Mouse (Mus musculus): ENCODE results near the gene Wnt5b. TPM values are rescaled to one million over a fixed set of nuclear protein-coding genes. Genes with fewer than 3 reads are reported as not detected.
A peak's percentile ranks its signal among the peaks of the same experiment; 100 is the strongest.

Gene Wnt5b
- total RNA-seq, 2 experiments from 2014 or later = not detected

GRCm38 (mm10) chr6:119429311-119429710 lies 114.8 kb downstream of the Wnt5b start:
- no peak for ATAC-seq (replicated peaks; ENCODE audit: low FRiP score, poor library complexity, severe bottlenecking)

DNA sequence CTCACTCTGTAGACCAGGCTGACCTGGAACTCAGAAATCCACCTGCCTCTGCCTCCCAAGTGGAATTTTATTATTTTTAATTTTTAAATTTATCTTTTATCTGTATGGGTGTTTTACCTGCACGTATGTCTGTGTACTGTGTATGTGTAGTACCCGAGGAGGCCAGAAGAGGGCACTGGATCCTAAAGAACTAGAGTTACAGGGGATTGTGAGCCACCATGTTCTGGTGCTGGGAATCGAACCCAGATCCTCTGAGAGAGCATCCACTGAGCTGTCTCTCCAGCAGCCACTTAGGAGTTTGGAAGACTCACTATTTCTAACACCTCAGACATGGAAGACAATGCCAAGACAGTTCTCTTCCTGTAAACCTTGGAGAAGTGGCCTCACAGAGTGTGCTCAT lies 115.5 kb downstream of the Wnt5b start:
- peak; percentile 66; the same call in 1 of the 2 replicates for ATAC-seq (replicated peaks; ENCODE audit: low FRiP score, poor library complexity, severe bottlenecking)

GRCm38 (mm10) chr6:119421001-119421400 lies 123.1 kb downstream of the Wnt5b start:
- ATAC-seq (replicated peaks; ENCODE audit: low FRiP score, poor library complexity, severe bottlenecking) = no peak

- no peak for ATAC-seq (replicated peaks; ENCODE audit: low FRiP score, poor library complexity, severe bottlenecking)
Observed at GRCm38 (mm10) chr6:119420357-119420756, 123.8 kb downstream of the Wnt5b start.

- ATAC-seq (replicated peaks; ENCODE audit: low FRiP score, poor library complexity, severe bottlenecking) = no peak
Observed at GRCm38 (mm10) chr6:119419412-119419811, 124.7 kb downstream of the Wnt5b start.

DNA sequence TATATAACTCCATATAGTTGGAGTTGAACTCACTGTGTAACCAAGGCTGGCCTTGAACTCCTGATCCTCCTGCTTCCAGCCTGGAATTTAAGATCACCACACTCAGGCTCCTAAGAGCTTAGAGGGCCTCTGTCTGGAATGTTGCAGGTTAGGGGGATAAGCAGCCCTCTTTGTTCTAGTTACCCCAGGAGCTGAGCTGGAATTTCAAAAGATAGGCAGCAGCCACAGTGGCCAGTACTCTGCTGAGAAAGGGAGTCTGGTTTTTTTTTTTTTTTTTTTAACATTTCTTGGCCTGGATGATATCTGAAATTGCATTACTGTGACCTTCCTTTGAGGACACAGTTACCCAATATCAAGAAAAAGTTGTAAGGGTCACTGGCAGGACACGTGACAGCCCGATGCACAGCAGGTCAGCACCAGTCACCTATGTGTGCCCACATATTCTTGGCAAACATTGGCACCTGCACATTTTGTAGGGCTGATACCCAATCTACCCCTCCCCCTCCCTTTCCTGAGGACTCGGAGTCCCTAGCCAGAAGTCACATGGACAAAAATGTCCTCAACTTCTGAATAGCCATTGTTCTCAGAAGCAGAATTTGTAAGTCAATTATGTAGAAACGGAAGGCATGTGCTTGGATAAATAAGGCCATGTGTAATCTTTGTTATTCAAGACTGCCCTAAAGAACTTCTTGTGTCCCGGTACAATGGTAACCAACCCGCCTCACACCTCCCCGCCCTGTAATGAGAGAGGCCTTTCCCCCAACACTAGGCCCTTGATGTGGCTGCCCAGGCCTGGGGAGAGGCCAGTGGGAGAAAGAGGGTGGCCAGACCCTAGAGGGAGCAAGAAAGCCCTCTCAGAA lies 125.5 kb downstream of the Wnt5b start:
- ATAC-seq (replicated peaks; ENCODE audit: low FRiP score, poor library complexity, severe bottlenecking) = no peak

DNA sequence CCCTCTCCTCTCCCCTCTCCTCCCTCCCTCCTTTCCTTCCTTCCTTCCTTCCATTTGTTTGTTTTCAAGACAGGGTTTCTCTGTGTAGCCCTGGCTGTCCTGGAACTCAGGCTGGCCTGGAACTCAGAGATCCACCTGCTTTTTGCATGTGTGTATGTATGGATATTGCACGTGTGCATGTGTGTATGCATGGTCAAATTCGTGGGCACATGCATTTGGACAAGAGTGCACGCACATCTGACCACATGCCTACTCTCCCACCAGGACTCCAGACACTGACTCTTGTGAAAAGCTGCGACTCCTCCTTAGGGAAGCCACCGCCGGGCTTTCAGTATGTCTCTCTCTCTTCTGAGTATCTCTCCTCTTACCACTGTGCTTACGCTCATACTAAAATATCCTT lies 126.3 kb downstream of the Wnt5b start:
- no peak for ATAC-seq (replicated peaks; ENCODE audit: low FRiP score, poor library complexity, severe bottlenecking)

DNA sequence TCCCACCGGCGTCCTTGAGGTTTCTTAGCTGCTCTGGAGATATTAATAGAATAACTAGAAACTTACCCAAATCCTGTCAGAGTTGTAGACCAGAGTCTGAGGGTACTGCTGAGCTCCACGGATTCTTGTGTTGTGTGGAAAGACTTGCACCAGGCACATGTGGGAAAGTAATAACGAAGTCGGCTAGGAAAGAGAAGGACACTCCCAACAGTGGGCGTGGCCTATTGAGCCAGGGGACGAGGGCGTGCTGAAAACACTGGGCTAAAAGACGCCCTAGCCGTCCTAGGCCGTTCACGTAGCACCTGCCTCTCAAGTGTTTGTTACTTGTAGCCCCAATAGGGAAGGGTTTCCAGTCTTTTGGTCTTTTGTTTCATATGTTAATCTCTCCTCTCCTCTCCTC lies 126.8 kb downstream of the Wnt5b start, which contains the start of gene Adipor2:
Adipor2 (minus strand) TSS at position 351 of the 400 bp plus-strand sequence.
- ATAC-seq (replicated peaks; ENCODE audit: low FRiP score, poor library complexity, severe bottlenecking) = 0 out of 2 replicates have a peak, but pooled peaks have one; percentile 78

- no peak for ATAC-seq (replicated peaks; ENCODE audit: low FRiP score, poor library complexity, severe bottlenecking)
Observed at GRCm38 (mm10) chr6:119416643-119417042, 127.5 kb downstream of the Wnt5b start.

GRCm38 (mm10) chr6:119414262-119415043 lies 129.7 kb downstream of the Wnt5b start:
- no peak for ATAC-seq (replicated peaks; ENCODE audit: low FRiP score, poor library complexity, severe bottlenecking)

DNA sequence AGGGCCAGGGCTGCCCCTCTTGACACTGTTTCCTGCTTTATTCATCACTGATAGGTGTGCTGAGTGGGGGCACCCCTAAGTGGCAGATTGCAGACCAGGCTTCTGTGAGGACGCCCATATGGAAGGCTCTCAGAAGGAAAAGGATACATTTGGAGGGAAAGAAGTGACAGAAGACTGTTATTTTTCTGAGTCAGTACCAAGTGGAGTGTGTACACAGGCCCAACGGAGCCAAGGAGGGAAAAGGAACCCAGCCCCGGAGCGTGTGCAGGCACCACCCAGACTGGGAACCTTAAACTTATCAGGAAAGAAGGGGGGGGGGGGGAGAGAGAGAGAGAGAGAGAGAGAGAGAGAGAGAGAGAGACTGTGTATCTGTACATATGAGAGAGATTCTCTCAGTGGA lies 131.6 kb downstream of the Wnt5b start:
- ATAC-seq (replicated peaks; ENCODE audit: low FRiP score, poor library complexity, severe bottlenecking) = no peak

DNA sequence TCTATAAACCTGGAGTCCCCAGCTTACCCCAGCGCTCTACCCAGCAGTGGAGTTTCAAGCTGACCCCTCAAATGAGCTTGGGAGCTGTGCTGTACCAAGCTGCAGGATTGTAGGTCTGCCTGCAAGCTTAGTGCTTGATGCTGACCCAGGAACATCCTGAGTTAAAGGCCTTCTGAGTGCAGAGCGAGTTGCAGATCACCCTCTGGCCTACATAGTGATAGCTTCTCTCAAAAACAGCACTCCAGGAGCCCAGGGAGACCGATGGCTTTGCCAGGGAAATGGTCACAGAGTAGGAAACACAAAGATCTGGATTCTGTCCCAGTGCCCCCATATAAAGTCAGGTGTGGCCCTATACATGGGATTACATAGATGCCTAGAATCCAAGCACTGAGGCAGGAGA lies 132.6 kb downstream of the Wnt5b start:
- no peak for ATAC-seq (replicated peaks; ENCODE audit: low FRiP score, poor library complexity, severe bottlenecking)

- ATAC-seq (replicated peaks; ENCODE audit: low FRiP score, poor library complexity, severe bottlenecking) = no peak
Observed at GRCm38 (mm10) chr6:119409766-119410165, 134.4 kb downstream of the Wnt5b start.

GRCm38 (mm10) chr6:119408582-119408981 lies 135.6 kb downstream of the Wnt5b start:
- no peak for ATAC-seq (replicated peaks; ENCODE audit: low FRiP score, poor library complexity, severe bottlenecking)

GRCm38 (mm10) chr6:119407818-119408217 lies 136.3 kb downstream of the Wnt5b start:
- no peak for ATAC-seq (replicated peaks; ENCODE audit: low FRiP score, poor library complexity, severe bottlenecking)

DNA sequence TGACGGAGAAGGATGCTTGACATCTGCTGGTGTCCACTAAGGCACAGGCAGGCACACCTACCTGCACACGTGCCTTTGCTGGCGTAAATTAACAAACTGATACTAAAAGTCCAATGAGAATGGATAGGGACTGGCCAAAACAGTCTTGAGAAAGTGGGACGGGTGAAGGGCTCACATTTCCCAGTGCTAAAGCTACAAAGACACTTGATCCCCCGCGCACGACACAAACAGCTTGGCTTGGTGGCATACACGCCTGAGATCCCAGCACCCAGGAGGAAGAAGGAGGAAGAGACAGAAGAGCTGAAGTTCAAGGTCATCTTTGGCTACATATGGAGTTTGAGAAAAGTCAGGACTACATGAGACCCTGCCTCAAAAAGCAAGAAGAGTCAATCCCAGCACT lies 137.6 kb downstream of the Wnt5b start:
- no peak for ATAC-seq (replicated peaks; ENCODE audit: low FRiP score, poor library complexity, severe bottlenecking)

GRCm38 (mm10) chr6:119405310-119405709 lies 138.8 kb downstream of the Wnt5b start:
- ATAC-seq (replicated peaks; ENCODE audit: low FRiP score, poor library complexity, severe bottlenecking) = no peak

- no peak for ATAC-seq (replicated peaks; ENCODE audit: low FRiP score, poor library complexity, severe bottlenecking)
Observed at GRCm38 (mm10) chr6:119404854-119405253, 139.3 kb downstream of the Wnt5b start.

DNA sequence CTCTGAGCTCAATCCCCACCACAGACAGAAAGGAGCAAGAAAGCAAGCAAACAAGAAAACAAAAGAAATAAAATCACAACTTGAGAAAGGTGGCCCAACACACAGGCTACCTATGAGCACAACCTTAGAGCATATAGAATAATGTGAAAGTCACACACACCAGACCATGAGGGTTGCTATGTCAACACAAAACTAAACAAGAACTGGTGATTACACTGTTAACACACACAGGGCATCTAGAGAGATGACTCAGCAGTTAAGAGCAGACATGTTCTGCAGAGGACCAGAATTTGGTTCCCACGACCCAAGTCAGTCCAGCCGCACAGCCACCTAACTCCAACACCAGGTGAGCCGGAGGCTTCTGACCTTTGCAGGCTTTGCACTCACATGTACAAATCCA lies 141.2 kb downstream of the Wnt5b start:
- no peak for ATAC-seq (replicated peaks; ENCODE audit: low FRiP score, poor library complexity, severe bottlenecking)

- ATAC-seq (replicated peaks; ENCODE audit: low FRiP score, poor library complexity, severe bottlenecking) = no peak
Observed at GRCm38 (mm10) chr6:119401545-119402304, 142.4 kb downstream of the Wnt5b start.
